Mouse (Mus musculus) hindlimb bud, embryonic 11.5 days (tissue): ENCODE results near the gene Lamtor3.
"Not testable (repeated sequence)": the region's sequence is repeated elsewhere in the genome, so short reads cannot be mapped to it uniquely, and the experiment has no call there.

Experiments
- DNase-seq: peaks from one replicate; pipeline ENCODE4 v3.0.0-alpha.2; 2012; ENCODE audit warnings: low read depth, low spot score; ENCODE audit errors: extremely low spot score

Gene Lamtor3

GRCm38 (mm10) chr3:137961736-137962385 lies 43.6 kb downstream of the Lamtor3 start:
- DNase-seq, result no peak

- DNase-seq, result no peak
Measured at GRCm38 (mm10) chr3:137963508-137963907, 45.2 kb downstream of the Lamtor3 start.

GRCm38 (mm10) chr3:137964014-137964413 lies 45.7 kb downstream of the Lamtor3 start:
- DNase-seq, result not testable (repeated sequence)

- no peak for DNase-seq
Measured at GRCm38 (mm10) chr3:137968105-137968819, 50.0 kb downstream of the Lamtor3 start.

GRCm38 (mm10) chr3:137968820-137969486 lies 50.6 kb downstream of the Lamtor3 start:
- no peak for DNase-seq

GRCm38 (mm10) chr3:137969951-137970350 lies 51.6 kb downstream of the Lamtor3 start:
- no peak for DNase-seq

- no peak for DNase-seq
Measured at GRCm38 (mm10) chr3:137972224-137972623, 53.9 kb downstream of the Lamtor3 start.

GRCm38 (mm10) chr3:137972989-137973388 lies 54.7 kb downstream of the Lamtor3 start:
- no peak for DNase-seq

GRCm38 (mm10) chr3:137974306-137974705 lies 56.0 kb downstream of the Lamtor3 start:
- no peak for DNase-seq

GRCm38 (mm10) chr3:137975435-137975834 lies 57.1 kb downstream of the Lamtor3 start:
- DNase-seq, result no peak

- DNase-seq, result no peak
Measured at GRCm38 (mm10) chr3:137975856-137976423, 57.6 kb downstream of the Lamtor3 start.

- DNase-seq, result no peak
Measured at GRCm38 (mm10) chr3:137976943-137977628, 58.8 kb downstream of the Lamtor3 start.

- no peak for DNase-seq
Measured at GRCm38 (mm10) chr3:137977629-137978041, 59.3 kb downstream of the Lamtor3 start.

GRCm38 (mm10) chr3:137978233-137978632 lies 59.9 kb downstream of the Lamtor3 start:
- DNase-seq, result no peak
